Mouse (Mus musculus) heart, postnatal 0 days (tissue): Measurements from ENCODE around the gene Vrk3. TPM values are rescaled to one million over a fixed set of nuclear protein-coding genes. Genes with fewer than 3 reads are reported as not detected.

Experiments
- ATAC-seq: fragments of 200-750 bp; cut with Nextera tagmentation; 2 replicates; pipeline ENCODE4 v1.8.0; 2017; ENCODE audit warnings: low read depth, moderate number of reproducible peaks, moderate library complexity; ENCODE audit not compliant: insufficient read depth
- DNase-seq: peaks from one replicate; pipeline ENCODE4 v3.0.0-alpha.2; 2016; ENCODE audit warnings: low spot score
- H3K27ac ChIP-seq: fragments of 300-500 bp; sonication (generic); 2 replicates; pipeline ENCODE4 v1.5.1; 2014; ENCODE audit warnings: low read depth, mild to moderate bottlenecking
- H3K27me3 ChIP-seq: fragments of 300-500 bp; sonication (generic); 2 replicates; pipeline ENCODE4 v1.6.1; 2014; ENCODE audit warnings: low read length, mixed read lengths; ENCODE audit not compliant: control insufficient read depth, insufficient read depth
- H3K36me3 ChIP-seq: fragments of 300-500 bp; sonication (generic); replicated peaks from 2 replicates; pipeline ENCODE4 v1.6.1; 2014; ENCODE audit warnings: low read length, mixed read lengths; ENCODE audit not compliant: control insufficient read depth, insufficient read depth
- H3K4me1 ChIP-seq: fragments of 300-500 bp; sonication (generic); 2 replicates; pipeline ENCODE4 v1.6.1; 2014; ENCODE audit warnings: antibody characterized with exemption; ENCODE audit not compliant: control insufficient read depth, insufficient read depth
- H3K4me2 ChIP-seq: fragments of 300-500 bp; sonication (generic); 2 replicates; pipeline ENCODE4 v1.6.1; 2014; ENCODE audit warnings: low read depth, mild to moderate bottlenecking, low read length, moderate library complexity
- H3K4me3 ChIP-seq: fragments of 300-500 bp; sonication (generic); 2 replicates; pipeline ENCODE4 v1.5.1; 2014; ENCODE audit warnings: low read depth, low read length
- H3K9ac ChIP-seq: fragments of 300-500 bp; sonication (generic); replicated peaks from 2 replicates; pipeline ENCODE4 v1.6.1; 2014; ENCODE audit warnings: low read depth, low read length, mixed read lengths
- H3K9me3 ChIP-seq: fragments of 300-500 bp; sonication (generic); replicated peaks from 2 replicates; pipeline ENCODE4 v1.6.1; 2016; ENCODE audit warnings: low read length; ENCODE audit not compliant: control insufficient read depth
- CTCF ChIP-seq: IDR thresholded peaks from 2 replicates; pipeline ENCODE4 v1.5.1; 2016; ENCODE audit warnings: antibody characterized with exemption, control low read depth, low read depth
- EP300 ChIP-seq: IDR thresholded peaks from 2 replicates; pipeline ENCODE4 v1.6.1; 2016; ENCODE audit warnings: antibody characterized with exemption, low read depth
- WGBS: fragments of 180-500 bp; shearing (Covaris S2); extraction: QIAGEN DNeasy Blood & Tissue Kit; methylation state at CpG from one replicate; pipeline ENCODE4 v1.1.7; 2014; 5-methylcytosine and 5-hydroxymethylcytosine counted together
- polyA plus RNA-seq: library from polyadenylated mRNA; unstranded; fragments of >200 nt; fragmentation: Nextera tagmentation; extraction: Ambion mirVana; gene quantifications from 2 replicates; pipeline ENCODE4 v1.2.1, GENCODE M21; 2015
- total RNA-seq: library from RNA; depleted of rRNA; stranded (reverse); fragments of >200 nt; gene quantifications from 2 replicates; pipeline ENCODE4 v1.2.3, GENCODE M21; 2014; ENCODE audit warnings: low replicate concordance

The Vrk3 gene
- total and polyA plus RNA-seq, 2 experiments from 2014 or later, result 25.7 to 28.7 TPM

GRCm38 (mm10) chr7:44815721-44816469 lies 67.7 kb downstream of the Vrk3 start, which contains the start of the genes Nup62 and Il4i1:
Gene Nup62, plus strand, starts transcription at chr7:44816088.
Gene Il4i1, plus strand, starts transcription at chr7:44816387.
- Histone ChIP-seq H3K9me3 (no peaks in the 10 kb centered on the region), H3K4me1 (peaks cover 37% of the 10 kb centered on the region), H3K27me3 (no peaks in the 10 kb centered on the region), H3K9ac (peak within 1 kb of the TSS; percentile 89), H3K4me2 (peak within 1 kb of the TSS; percentile 85), H3K36me3 (peaks cover 12% of the 10 kb centered on the region; the same call in 1 of the 2 replicates), H3K4me3 (peak within 1 kb of the TSS; percentile 78), H3K27ac (peak within 1 kb of the TSS; percentile 98)
- ATAC-seq (peak; percentile 90), DNase-seq (peak; percentile 99)
- TF ChIP-seq CTCF (no peak), EP300 (peak; percentile 84; the same call in 1 of the 2 replicates)
- WGBS, result 0% methylated on average over 47 of the region's 62 CpGs

- under 1% methylated on average over 41 of the region's 57 CpGs for WGBS
- H3K9ac ChIP-seq, result peak within 1 kb of the TSS; percentile 89
- H3K4me3 ChIP-seq, result peak within 1 kb of the TSS; percentile 78
- DNase-seq (peak; percentile 47), ATAC-seq (peak; percentile 19)
- peak within 1 kb of the TSS; percentile 85 for H3K4me2 ChIP-seq
- peak within 1 kb of the TSS; percentile 98 for H3K27ac ChIP-seq
- H3K9me3 ChIP-seq, result no peaks in the 10 kb centered on the region
- H3K27me3 ChIP-seq, result no peaks in the 10 kb centered on the region
- H3K36me3 ChIP-seq, result peaks cover 8% of the 10 kb centered on the region; the same call in 1 of the 2 replicates
- TF ChIP-seq CTCF, result no peak
- no peak; the same call in 1 of the 2 replicates for TF ChIP-seq EP300
- H3K4me1 ChIP-seq, result peaks cover 41% of the 10 kb centered on the region
Observed at GRCm38 (mm10) chr7:44816470-44817021, 68.3 kb downstream of the Vrk3 start, which contains the start of gene Atf5. Gene Atf5, minus strand, starts transcription at chr7:44816658.

GRCm38 (mm10) chr7:44817441-44817840 lies 69.2 kb downstream of the Vrk3 start:
- Histone ChIP-seq H3K4me2 (peak overlapping the region; percentile 85), H3K9ac (peak overlapping the region; percentile 89), H3K4me1 (peaks cover 44% of the 10 kb centered on the region), H3K4me3 (peak overlapping the region; percentile 78), H3K27me3 (no peaks in the 10 kb centered on the region), H3K27ac (peak overlapping the region; percentile 98), H3K36me3 (peaks cover 8% of the 10 kb centered on the region; the same call in 1 of the 2 replicates), H3K9me3 (no peaks in the 10 kb centered on the region)
- no peak for TF ChIP-seq EP300
- TF ChIP-seq CTCF, result no peak
- DNase-seq (no peak), ATAC-seq (no peak)
- WGBS, result 9% methylated on average over 3 of the region's 3 CpGs

GRCm38 (mm10) chr7:44818164-44818563 lies 70.0 kb downstream of the Vrk3 start:
- H3K4me2 ChIP-seq, result peak overlapping the region; percentile 85
- no peak overlapping the region for H3K9ac ChIP-seq
- peak overlapping the region; percentile 98 for H3K27ac ChIP-seq
- H3K4me1 ChIP-seq, result peaks cover 44% of the 10 kb centered on the region
- no peak for DNase-seq
- peak overlapping the region; percentile 78 for H3K4me3 ChIP-seq
- H3K36me3 ChIP-seq, result 0 out of 2 replicates have a peak, but pooled peaks cover under 1% of the 10 kb centered on the region
- ATAC-seq, result no peak
- 10% methylated on average over 2 of the region's 2 CpGs for WGBS
- H3K9me3 ChIP-seq, result no peaks in the 10 kb centered on the region
- TF ChIP-seq CTCF, result no peak
- no peak for TF ChIP-seq EP300
- no peaks in the 10 kb centered on the region for H3K27me3 ChIP-seq

GRCm38 (mm10) chr7:44818751-44819235 lies 70.6 kb downstream of the Vrk3 start:
- Histone ChIP-seq H3K4me1 (peaks cover 44% of the 10 kb centered on the region), H3K27me3 (no peaks in the 10 kb centered on the region), H3K9ac (peak overlapping the region; percentile 34), H3K36me3 (no peaks in the 10 kb centered on the region), H3K4me3 (peak overlapping the region; percentile 78), H3K27ac (peak overlapping the region; percentile 48; the same call in 1 of the 2 replicates), H3K4me2 (peak overlapping the region; percentile 85), H3K9me3 (no peaks in the 10 kb centered on the region)
- whole genome bisulfite sequencing, result 29% methylated on average over 6 of the region's 6 CpGs
- no peak for DNase-seq
- no peak for TF ChIP-seq EP300
- TF ChIP-seq CTCF, result no peak
- no peak for ATAC-seq
